Mouse (Mus musculus): ENCODE data around the gene Fgfbp3.
"Not testable (repeated sequence)": the region's sequence is repeated elsewhere in the genome, so short reads cannot be mapped to it uniquely, and the experiment has no call there.

The Fgfbp3 gene

GRCm38 (mm10) chr19:36910424-36911045 lies 8.9 kb downstream of the Fgfbp3 start:
- DNase-seq (ENCODE audit: low spot score in 2 of 2) = no peak

- DNase-seq (ENCODE audit: low spot score in 2 of 2) = peak; percentile 71 to 88
Measured at GRCm38 (mm10) chr19:36909676-36910292, 9.6 kb downstream of the Fgfbp3 start.

DNA sequence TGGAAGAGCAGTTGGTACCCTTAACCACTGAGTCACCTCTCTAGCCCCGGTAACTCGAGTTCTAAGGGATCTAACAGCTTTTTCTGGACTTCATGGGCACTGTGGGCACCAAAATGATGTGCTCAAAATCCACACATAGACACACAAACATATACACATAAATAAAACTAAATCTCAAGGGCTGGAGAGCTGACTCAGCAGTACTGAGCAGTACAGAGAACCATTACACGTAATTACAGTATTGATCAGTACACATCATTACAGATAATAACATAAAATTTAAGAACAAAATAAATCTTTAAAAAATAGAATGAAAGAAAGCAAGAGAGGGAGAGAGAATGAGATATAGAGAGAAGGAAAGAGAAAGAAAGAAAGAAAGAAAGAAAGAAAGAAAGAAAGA lies 10.3 kb downstream of the Fgfbp3 start:
- DNase-seq (ENCODE audit: low spot score in 2 of 2) = no peak

- no peak for DNase-seq (ENCODE audit: low spot score in 2 of 2)
Measured at GRCm38 (mm10) chr19:36904211-36905007, 15.0 kb downstream of the Fgfbp3 start.

GRCm38 (mm10) chr19:36903377-36903776 lies 16.0 kb downstream of the Fgfbp3 start:
- DNase-seq (ENCODE audit: low spot score in 2 of 2) = no peak

DNA sequence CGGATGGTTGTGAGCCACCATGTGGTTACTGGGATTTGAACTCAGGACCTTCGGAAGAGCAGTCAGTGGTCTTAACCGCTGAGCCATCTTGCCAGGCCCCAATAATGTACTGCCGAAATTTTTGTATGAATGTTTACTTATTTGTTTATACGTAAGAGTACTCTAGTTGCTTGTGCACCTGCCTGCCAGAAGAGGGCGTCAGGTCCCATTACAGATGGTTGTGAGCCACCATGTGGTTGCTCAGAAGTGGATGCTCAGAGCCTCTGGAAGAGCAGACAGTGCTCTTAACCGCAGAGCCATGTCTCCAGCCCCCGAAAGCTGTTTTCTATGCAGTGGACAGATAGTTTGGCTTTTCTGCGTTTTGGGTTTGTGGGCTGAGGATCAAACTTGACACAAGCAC lies 21.6 kb downstream of the Fgfbp3 start:
- DNase-seq (ENCODE audit: low spot score in 2 of 2) = peak in 1 of 2 experiments; percentile 48

DNA sequence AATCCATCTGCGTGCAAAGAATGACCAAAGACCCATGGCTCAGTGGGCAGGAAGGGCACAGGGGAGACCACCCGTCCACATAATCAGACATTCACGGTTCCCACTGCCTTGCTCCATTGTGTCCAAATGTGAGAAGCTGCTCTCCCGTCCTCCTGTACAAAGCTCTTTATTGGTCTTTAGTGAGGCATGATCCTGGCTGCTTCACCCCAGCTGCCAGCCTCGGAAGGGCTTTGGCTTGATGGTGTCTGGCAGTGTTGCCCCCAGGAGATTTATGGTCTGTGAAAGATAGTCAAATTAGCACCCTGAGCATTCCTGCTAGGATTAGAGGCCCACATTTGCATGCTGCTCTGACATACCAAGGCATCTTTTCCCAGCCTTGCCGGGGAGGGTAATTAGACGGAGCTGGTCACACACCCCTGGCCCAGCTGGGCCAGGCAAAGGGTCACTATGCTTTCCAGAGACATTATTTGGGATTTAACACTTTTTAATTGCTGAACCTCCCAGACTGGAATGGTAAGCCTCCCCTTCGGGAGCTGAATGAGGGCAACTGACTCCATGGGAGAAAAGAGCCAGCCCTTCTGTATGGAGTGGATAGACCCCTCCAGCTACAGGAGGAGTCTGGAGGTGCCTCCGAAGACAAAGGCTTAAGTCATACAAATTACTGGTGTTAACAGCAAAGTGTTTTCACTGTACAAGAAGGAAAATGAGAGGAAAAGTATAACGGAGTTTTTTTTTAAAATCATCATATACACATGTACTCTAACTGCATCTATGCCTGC lies 22.4 kb downstream of the Fgfbp3 start:
- DNase-seq (ENCODE audit: low spot score in 2 of 2) = no peak

DNA sequence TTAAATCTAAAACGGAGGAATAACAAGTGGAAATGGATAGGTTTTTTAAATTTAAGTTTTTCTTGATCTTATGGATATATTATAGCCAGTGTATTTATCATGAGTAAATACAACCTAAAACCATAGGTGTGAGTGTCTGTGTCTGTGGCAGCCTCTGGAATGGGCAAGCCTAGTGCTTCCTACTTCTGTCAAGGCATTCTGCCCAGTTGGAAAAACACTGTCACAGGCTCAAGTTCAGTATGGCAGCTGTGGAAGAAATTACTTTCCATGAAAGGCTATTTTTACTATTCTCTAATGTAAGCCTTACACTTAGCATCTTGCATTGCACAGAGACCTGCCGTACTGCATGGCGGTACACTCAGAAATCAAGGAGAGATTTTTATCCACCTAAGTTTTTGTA lies 27.7 kb downstream of the Fgfbp3 start:
- DNase-seq (ENCODE audit: low spot score in 2 of 2) = no peak

DNA sequence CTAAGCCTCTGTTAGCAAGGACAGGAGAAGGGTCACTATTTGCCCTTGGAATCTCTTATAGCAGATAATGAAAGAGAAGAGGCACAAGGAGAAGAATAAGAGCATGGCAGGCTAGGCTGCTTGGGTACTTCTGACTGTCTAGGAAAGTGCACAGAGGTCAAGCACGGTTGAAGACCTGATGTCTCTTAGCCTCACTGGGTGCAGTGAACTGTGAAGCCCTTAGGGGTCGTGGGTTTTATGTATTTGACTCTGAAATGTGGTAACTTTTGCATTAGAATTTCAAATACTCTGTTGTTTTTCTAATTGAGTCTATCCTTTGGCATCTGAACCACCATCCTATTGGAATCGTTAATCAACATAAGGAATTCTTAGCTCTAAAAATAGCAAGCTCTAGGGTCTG lies 31.7 kb downstream of the Fgfbp3 start:
- no peak for DNase-seq (ENCODE audit: low spot score in 2 of 2)

DNA sequence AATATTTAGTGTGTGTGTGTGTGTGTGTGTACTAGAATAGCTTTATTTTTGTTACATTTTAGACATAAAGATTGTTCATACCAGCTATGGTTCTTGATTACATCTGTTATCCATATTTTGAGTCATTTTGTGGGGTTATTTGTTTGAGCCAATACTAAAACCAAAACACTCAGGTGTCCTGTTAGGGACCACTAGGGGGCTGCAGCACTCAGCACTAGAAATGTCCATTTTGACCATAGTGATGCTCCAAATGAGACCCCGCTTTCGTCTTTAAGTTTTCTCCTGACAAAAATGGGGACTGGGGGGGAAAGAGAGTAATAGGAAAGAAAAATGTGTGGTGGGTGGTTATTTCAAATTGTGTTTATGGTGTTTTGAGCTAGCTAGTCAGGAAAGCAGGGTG lies 33.1 kb downstream of the Fgfbp3 start:
- no peak for DNase-seq (ENCODE audit: low spot score in 2 of 2)

DNA sequence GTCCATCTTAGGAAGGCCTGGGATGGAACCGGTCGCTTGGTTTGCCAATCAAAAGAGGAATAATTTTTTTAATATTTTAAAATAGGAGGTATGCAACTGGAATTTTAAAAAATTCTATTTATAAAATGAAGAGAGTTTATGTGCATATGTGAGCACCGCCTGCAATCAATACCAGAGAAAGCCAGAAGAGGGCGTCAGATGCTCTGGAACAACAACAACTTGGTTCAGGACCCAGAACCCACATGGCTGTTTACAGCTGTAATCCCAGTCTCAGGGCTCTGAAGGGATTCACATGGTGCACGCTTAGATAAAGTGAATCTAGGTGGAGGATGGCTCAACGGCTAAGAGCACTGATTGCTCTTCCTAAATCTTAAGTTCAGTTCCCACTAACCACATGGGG lies 36.3 kb downstream of the Fgfbp3 start:
- DNase-seq (ENCODE audit: low spot score in 2 of 2) = peak in 1 of 2 experiments; percentile 61

- DNase-seq (ENCODE audit: low spot score in 2 of 2) = no peak
Measured at GRCm38 (mm10) chr19:36878743-36879495, 40.5 kb downstream of the Fgfbp3 start.

GRCm38 (mm10) chr19:36877329-36877728 lies 42.1 kb downstream of the Fgfbp3 start:
- DNase-seq (ENCODE audit: low spot score in 2 of 2) = no peak

DNA sequence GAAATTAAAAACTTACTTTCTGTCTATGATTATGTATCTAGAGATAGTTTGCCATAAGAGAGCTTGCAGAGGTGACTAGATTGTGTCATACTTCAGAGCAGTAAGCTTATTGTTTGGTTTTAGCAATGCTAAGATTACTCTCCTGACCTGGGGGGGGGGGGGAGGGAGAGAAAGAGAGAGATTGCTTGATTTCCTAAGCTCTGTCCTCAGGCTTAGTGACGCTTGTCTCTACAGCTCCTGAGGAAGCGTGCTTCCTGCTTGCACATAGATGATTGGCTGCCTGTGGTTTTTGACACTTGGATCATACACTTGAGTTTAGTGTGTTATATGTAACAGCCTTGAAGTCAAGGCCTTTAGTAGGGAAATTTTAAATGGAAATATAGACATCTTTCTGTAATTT lies 44.8 kb downstream of the Fgfbp3 start:
- no peak for DNase-seq (ENCODE audit: low spot score in 2 of 2)

GRCm38 (mm10) chr19:36868675-36869074 lies 50.7 kb downstream of the Fgfbp3 start:
- not testable (repeated sequence) for DNase-seq (ENCODE audit: low spot score in 2 of 2)
